Comparison of ENCODE assay signal across 12 mouse cellular contexts in the genomic region with DNA sequence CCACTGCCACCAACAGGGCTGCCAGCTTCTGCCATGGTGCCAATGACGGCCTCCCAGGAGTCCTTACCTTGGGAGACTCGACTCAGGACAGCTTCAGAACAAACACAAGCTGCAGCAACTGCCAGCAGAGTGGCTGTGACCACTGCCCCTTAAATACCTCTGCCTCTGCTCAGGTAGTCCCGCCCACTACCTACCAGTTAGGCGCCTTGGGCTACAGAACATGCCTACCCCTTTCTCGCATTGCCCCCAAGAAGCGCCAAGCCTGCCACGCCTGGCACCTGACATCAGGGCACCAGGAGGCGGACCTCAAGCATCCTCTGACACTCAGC. TPM values are rescaled to one million over a fixed set of nuclear protein-coding genes. Genes with fewer than 3 reads are reported as not detected.
A peak's percentile ranks its signal among the peaks of the same experiment; 100 is the strongest.
DNase-seq lines count a peak whose midpoint lies in the region; ATAC-seq and TF ChIP-seq lines count a peak whose summit lies in the region.
"Not testable (repeated sequence)": the region's sequence is repeated elsewhere in the genome, so short reads cannot be mapped to it uniquely, and the experiment has no call there.
"Had no signal": no experiment of that assay in that cellular context is flagged by ENCODE, and none has a peak within 500 bp of the region (broad histone marks: within the 10 kb centered on the region; RNA-seq: fewer than 3 reads in every experiment).

Gene Duxf3 (minus strand): TSS at position 35 of the 329 bp plus-strand sequence.

- H3K4me1 ChIP-seq in E14TG2a.4 (replicated peaks; ENCODE audit: low read depth, low read length) = peaks cover 15% of the 10 kb centered on the region
- not testable (repeated sequence) for H3K4me1 ChIP-seq in forebrain, embryonic 11.5 days (replicated peaks; ENCODE audit: control insufficient read depth, insufficient read depth, low read length); heart, embryonic 12.5 days (replicated peaks); hindbrain, postnatal 0 days (ENCODE audit: insufficient read depth, low read length); limb, embryonic 12.5 days (replicated peaks); lung, embryonic 14.5 days (ENCODE audit: insufficient read depth); midbrain, embryonic 16.5 days (ENCODE audit: control insufficient read depth, insufficient read depth, low read length); stomach, embryonic 16.5 days (ENCODE audit: control insufficient read depth, insufficient read depth, low read length)

- H3K36me3 ChIP-seq in E14TG2a.4 (ENCODE audit: insufficient read depth, low read length); forebrain, embryonic 11.5 days (ENCODE audit: control insufficient read depth, insufficient read depth, low read length); heart, embryonic 12.5 days; hindbrain, postnatal 0 days (ENCODE audit: insufficient read depth, low read length); limb, embryonic 12.5 days; lung, embryonic 14.5 days (ENCODE audit: insufficient read depth); midbrain, embryonic 16.5 days (ENCODE audit: control insufficient read depth, insufficient read depth, low read length); stomach, embryonic 16.5 days (ENCODE audit: control insufficient read depth, insufficient read depth, low read length): not testable (repeated sequence)

- H3K9me3 ChIP-seq in E14TG2a.4 (ENCODE audit: low read length); midbrain, embryonic 16.5 days (replicated peaks; ENCODE audit: control insufficient read depth, low read length, poor library complexity, severe bottlenecking): not testable (repeated sequence)
- peaks cover 19% of the 10 kb centered on the region for H3K9me3 ChIP-seq in forebrain, embryonic 11.5 days (ENCODE audit: control insufficient read depth, low read length)
- H3K9me3 ChIP-seq in heart, embryonic 12.5 days (replicated peaks) = peaks cover 28% of the 10 kb centered on the region
- H3K9me3 ChIP-seq in hindbrain, postnatal 0 days (ENCODE audit: low read length) = peaks cover 13% of the 10 kb centered on the region
- H3K9me3 ChIP-seq in limb, embryonic 12.5 days = peaks cover 34% of the 10 kb centered on the region
- H3K9me3 ChIP-seq in lung, embryonic 14.5 days (ENCODE audit: low read depth, low read length) = peaks cover 15% of the 10 kb centered on the region
- H3K9me3 ChIP-seq in stomach, embryonic 16.5 days (replicated peaks; ENCODE audit: control insufficient read depth, low read length) = peaks cover 13% of the 10 kb centered on the region

- H3K4me2 ChIP-seq in forebrain, embryonic 11.5 days (ENCODE audit: low read depth, low read length, severe bottlenecking); heart, embryonic 12.5 days; hindbrain, postnatal 0 days (ENCODE audit: low read depth, low read length); limb, embryonic 12.5 days; lung, embryonic 14.5 days; midbrain, embryonic 16.5 days (ENCODE audit: low read length); stomach, embryonic 16.5 days (ENCODE audit: low read depth, low read length): not testable (repeated sequence)

- ATAC-seq in forebrain, embryonic 11.5 days (replicated peaks; ENCODE audit: low FRiP score) = peak; percentile 64
- ATAC-seq in heart, embryonic 12.5 days (ENCODE audit: insufficient number of reproducible peaks, low FRiP score) = peak; percentile 56
- ATAC-seq in hindbrain, postnatal 0 days = peak; percentile 53; the same call in 1 of the 2 replicates
- ATAC-seq in limb, embryonic 12.5 days (ENCODE audit: insufficient number of reproducible peaks, insufficient read depth, low FRiP score, low TSS enrichment, low read depth) = peak; percentile 56
- peak; percentile 52 for ATAC-seq in lung, embryonic 14.5 days (ENCODE audit: insufficient read depth)
- peak; percentile 68 for ATAC-seq in midbrain, embryonic 16.5 days
- ATAC-seq in stomach, embryonic 16.5 days (ENCODE audit: insufficient read depth, low FRiP score) = peak; percentile 59

- 81% methylated on average over 5 of the region's 8 CpGs for WGBS in forebrain, embryonic 11.5 days
- WGBS in heart, embryonic 12.5 days = 65% methylated on average over 6 of the region's 8 CpGs
- WGBS in hindbrain, postnatal 0 days = 79% methylated on average over 4 of the region's 8 CpGs
- WGBS in limb, embryonic 12.5 days = 87% methylated on average over 8 of the region's 8 CpGs
- WGBS in lung, embryonic 14.5 days = 73% methylated on average over 6 of the region's 8 CpGs
- 78% methylated on average over 5 of the region's 8 CpGs for WGBS in midbrain, embryonic 16.5 days
- 76% methylated on average over 4 of the region's 8 CpGs for WGBS in stomach, embryonic 16.5 days

- not testable (repeated sequence) for DNase-seq in forebrain, embryonic 11.5 days (ENCODE audit: low spot score); hindbrain, postnatal 0 days (ENCODE audit: low spot score); lung, embryonic 14.5 days

- peak within 1 kb of the TSS; percentile 30 for H3K4me3 ChIP-seq in E14TG2a.4 (replicated peaks; ENCODE audit: low read length)
- H3K4me3 ChIP-seq in forebrain, embryonic 11.5 days (ENCODE audit: low read depth, low read length); heart, embryonic 12.5 days; hindbrain, postnatal 0 days (ENCODE audit: low read length); limb, embryonic 12.5 days (replicated peaks); lung, embryonic 14.5 days (ENCODE audit: low read depth, low read length); midbrain, embryonic 16.5 days (ENCODE audit: low read depth, low read length); stomach, embryonic 16.5 days (replicated peaks; ENCODE audit: low read length): not testable (repeated sequence)

- H3K27ac ChIP-seq in forebrain, embryonic 11.5 days (ENCODE audit: low read depth, low read length); heart, embryonic 12.5 days (ENCODE audit: poor library complexity, severe bottlenecking); hindbrain, postnatal 0 days; limb, embryonic 12.5 days; lung, embryonic 14.5 days (ENCODE audit: low read depth); midbrain, embryonic 16.5 days (ENCODE audit: low read length); stomach, embryonic 16.5 days (ENCODE audit: low read length): not testable (repeated sequence)

- not testable (repeated sequence) for TF ChIP-seq CTCF in E14TG2a.4 (conservative IDR thresholded peaks at IDR 0.05; ENCODE audit: low read length); hindbrain, postnatal 0 days (IDR thresholded peaks at IDR 0.05; ENCODE audit: low read depth); lung, embryonic 14.5 days (IDR thresholded peaks at IDR 0.05; ENCODE audit: low read depth)

- peaks cover 35% of the 10 kb centered on the region for H3K27me3 ChIP-seq in E14TG2a.4 (ENCODE audit: insufficient read depth, low read length)
- H3K27me3 ChIP-seq in forebrain, embryonic 11.5 days (ENCODE audit: control insufficient read depth, insufficient read depth, low read length); heart, embryonic 12.5 days (replicated peaks); hindbrain, postnatal 0 days (ENCODE audit: insufficient read depth, low read length); limb, embryonic 12.5 days; lung, embryonic 14.5 days (ENCODE audit: insufficient read depth, low read length); midbrain, embryonic 16.5 days (ENCODE audit: control insufficient read depth, insufficient read depth, low read depth, low read length); stomach, embryonic 16.5 days (ENCODE audit: control insufficient read depth, insufficient read depth, low read length): not testable (repeated sequence)

- not testable (repeated sequence) for H3K9ac ChIP-seq in forebrain, embryonic 11.5 days (ENCODE audit: low read length); heart, embryonic 12.5 days; hindbrain, postnatal 0 days (replicated peaks; ENCODE audit: low read length); limb, embryonic 12.5 days (replicated peaks); lung, embryonic 14.5 days; midbrain, embryonic 16.5 days (ENCODE audit: low read depth, low read length); stomach, embryonic 16.5 days (ENCODE audit: low read length)

RNA-seq across cellular contexts. Expression of gene Duxf3, which starts in this region (rescaled TPM):
- not detected in 2 replicates for polyA plus RNA-seq in forebrain, embryonic 11.5 days (2014; fragmentation: Nextera tagmentation; extraction: Ambion mirVana)
- polyA plus RNA-seq in heart, embryonic 12.5 days (2016; fragmentation: Nextera tagmentation; extraction: Ambion mirVana) = not detected in 2 replicates
- 0.83 TPM in 1 of 2 replicates, not detected in the other for total RNA-seq in hindbrain, postnatal 0 days (2014; rRNA removed)
- not detected in 2 replicates for polyA plus RNA-seq in hindbrain, postnatal 0 days (2015; fragmentation: Nextera tagmentation; extraction: Ambion mirVana)
- polyA plus RNA-seq in limb, embryonic 12.5 days (2016; fragmentation: Nextera tagmentation; extraction: Ambion mirVana) = not detected in 2 replicates
- polyA plus RNA-seq in lung, embryonic 14.5 days (2014; fragmentation: Nextera tagmentation; extraction: Ambion mirVana) = not detected in 2 replicates
- polyA plus RNA-seq in midbrain, embryonic 16.5 days (2015; fragmentation: Nextera tagmentation; extraction: Ambion mirVana) = not detected in 2 replicates
- polyA plus RNA-seq in stomach, embryonic 16.5 days (2015; fragmentation: Nextera tagmentation; extraction: Ambion mirVana) = not detected in 2 replicates
- total RNA-seq: adrenal gland, adult 2 months; heart, postnatal 4 days; left cerebral cortex, postnatal 14 days had no signal
- polyA plus RNA-seq: adrenal gland, adult 2 months; gonadal fat pad, adult 2 months had no signal

Comparison
In these comparisons a context has a peak if more than half of its experiments do, and no peak if none do; other contexts are left out.
1. Peak in ATAC-seq in forebrain, embryonic 11.5 days; RNA of the gene not detected or under 1 TPM.
2. Peak in ATAC-seq in heart, embryonic 12.5 days; RNA of the gene not detected or under 1 TPM.
3. Peak in ATAC-seq in hindbrain, postnatal 0 days; RNA of the gene not detected or under 1 TPM.
4. Peak in ATAC-seq in limb, embryonic 12.5 days; RNA of the gene not detected or under 1 TPM.
5. Peak in ATAC-seq in lung, embryonic 14.5 days; RNA of the gene not detected or under 1 TPM.
6. Peak in ATAC-seq in midbrain, embryonic 16.5 days; RNA of the gene not detected or under 1 TPM.
7. Peak in ATAC-seq in stomach, embryonic 16.5 days; RNA of the gene not detected or under 1 TPM.